Mouse (Mus musculus): Measurements from ENCODE around the gene Itga2.

- TF ChIP-seq CTCF (IDR thresholded peaks at IDR 0.05; ENCODE audit: control insufficient read depth, insufficient read depth, insufficient replicate concordance, low read depth, low read length) (no peak), POLR2A (IDR thresholded peaks at IDR 0.05; ENCODE audit: control insufficient read depth, low read depth, low read length) (no peak)
These were observed 83.0 kb downstream of the Itga2 start for GRCm38 (mm10) chr13:114848945-114849344.
